Mouse (Mus musculus): Measurements from ENCODE around the gene Rpl37a. TPM values are rescaled to one million over a fixed set of nuclear protein-coding genes. Genes with fewer than 3 reads are reported as not detected.

Rpl37a gene
- total RNA-seq (2021): 1,000 to 10,000 TPM in 1 of 2 experiments, 100 to 1,000 TPM in 1; 836 to 1,053 TPM
- polyA plus RNA-seq (2012; rRNA removed): 128 and 138 TPM in 2 replicates
- long read RNA-seq, transcript Rpl37a-204 (3 exons, 665 nt): minor isoform, 8 of 314 reads
- long read RNA-seq, transcript Rpl37a-201 (4 exons, 558 nt): major isoform, 302 of 314 reads
- long read RNA-seq, partial matches to known transcripts: 1 of 314 reads
- long read RNA-seq, other reads (novel, unspliced or antisense): 3 of 314 reads

- DNase-seq: peak; percentile 94
These were observed at the start of gene Rpl37a for GRCm38 (mm10) chr1:72710753-72711653. TSS of gene Rpl37a (plus strand) at chr1:72711290.

- no peak for DNase-seq
These were observed 38.0 kb upstream of the Rpl37a start for GRCm38 (mm10) chr1:72673070-72673469.

GRCm38 (mm10) chr1:72696256-72696655, 14.8 kb upstream of the Rpl37a start:
- DNase-seq: no peak

GRCm38 (mm10) chr1:72698651-72699050, 12.4 kb upstream of the Rpl37a start:
- DNase-seq: peak; percentile 47

GRCm38 (mm10) chr1:72700479-72700878, 10.6 kb upstream of the Rpl37a start, which contains the start of gene Ankar:
TSS of gene Ankar (minus strand) at chr1:72700579.
- DNase-seq: no peak

- no peak for DNase-seq
These were observed 3.6 kb upstream of the Rpl37a start for GRCm38 (mm10) chr1:72707525-72707924.

- no peak for DNase-seq
These were observed 594 bp downstream of the Rpl37a start for GRCm38 (mm10) chr1:72711684-72712083.

- no peak for DNase-seq
These were observed 3.5 kb downstream of the Rpl37a start for GRCm38 (mm10) chr1:72714547-72714946.

GRCm38 (mm10) chr1:72715065-72715464, 4.0 kb downstream of the Rpl37a start:
- DNase-seq: no peak

GRCm38 (mm10) chr1:72715593-72716361, 4.7 kb downstream of the Rpl37a start:
- DNase-seq: no peak

GRCm38 (mm10) chr1:72716421-72716820, 5.3 kb downstream of the Rpl37a start:
- DNase-seq: no peak

GRCm38 (mm10) chr1:72716926-72717325, 5.8 kb downstream of the Rpl37a start:
- peak; percentile 54 for DNase-seq

GRCm38 (mm10) chr1:72717540-72717939, 6.5 kb downstream of the Rpl37a start:
- no peak for DNase-seq

GRCm38 (mm10) chr1:72718846-72719245, 7.8 kb downstream of the Rpl37a start:
- DNase-seq: peak; percentile 71

- no peak for DNase-seq
These were observed 9.1 kb downstream of the Rpl37a start for GRCm38 (mm10) chr1:72720115-72720725.

GRCm38 (mm10) chr1:72722646-72723045, 11.6 kb downstream of the Rpl37a start:
- DNase-seq: no peak

GRCm38 (mm10) chr1:72724354-72724753, 13.3 kb downstream of the Rpl37a start:
- DNase-seq: no peak

- DNase-seq: no peak
These were observed 14.9 kb downstream of the Rpl37a start for GRCm38 (mm10) chr1:72725941-72726340.

- no peak for DNase-seq
These were observed 17.7 kb downstream of the Rpl37a start for GRCm38 (mm10) chr1:72728781-72729180.

GRCm38 (mm10) chr1:72730126-72730525, 19.0 kb downstream of the Rpl37a start:
- no peak for DNase-seq

GRCm38 (mm10) chr1:72733191-72733691, 22.2 kb downstream of the Rpl37a start:
- no peak for DNase-seq

Measured in adrenal gland, adult 2 months (tissue).